Mouse (Mus musculus): ENCODE measurements around the gene Gm3604.
A peak's percentile ranks its signal among the peaks of the same experiment; 100 is the strongest.
"Not testable (repeated sequence)": the region's sequence is repeated elsewhere in the genome, so short reads cannot be mapped to it uniquely, and the experiment has no call there.

Gm3604 gene

GRCm38 (mm10) chr13:62382952-62383351, at the start of gene Gm3604:
Gene Gm3604 (minus strand): TSS chr13:62383177.
- DNase-seq (ENCODE audit: inconsistent ontology term) = peak; percentile 55

GRCm38 (mm10) chr13:62399206-62399605, 16.2 kb upstream of the Gm3604 start:
- DNase-seq (ENCODE audit: inconsistent ontology term) = not testable (repeated sequence)

- not testable (repeated sequence) for DNase-seq (ENCODE audit: inconsistent ontology term)
These were observed 7.2 kb upstream of the Gm3604 start for GRCm38 (mm10) chr13:62390076-62390620.

GRCm38 (mm10) chr13:62331786-62332185, 51.2 kb downstream of the Gm3604 start:
- no peak for DNase-seq (ENCODE audit: inconsistent ontology term)

GRCm38 (mm10) chr13:62331381-62331780, 51.6 kb downstream of the Gm3604 start:
- no peak for DNase-seq (ENCODE audit: inconsistent ontology term)

Data from Muller cell, postnatal 12 days (primary cell).